Comparison of ENCODE assay signal across 9 mouse cellular contexts in the genomic region with DNA sequence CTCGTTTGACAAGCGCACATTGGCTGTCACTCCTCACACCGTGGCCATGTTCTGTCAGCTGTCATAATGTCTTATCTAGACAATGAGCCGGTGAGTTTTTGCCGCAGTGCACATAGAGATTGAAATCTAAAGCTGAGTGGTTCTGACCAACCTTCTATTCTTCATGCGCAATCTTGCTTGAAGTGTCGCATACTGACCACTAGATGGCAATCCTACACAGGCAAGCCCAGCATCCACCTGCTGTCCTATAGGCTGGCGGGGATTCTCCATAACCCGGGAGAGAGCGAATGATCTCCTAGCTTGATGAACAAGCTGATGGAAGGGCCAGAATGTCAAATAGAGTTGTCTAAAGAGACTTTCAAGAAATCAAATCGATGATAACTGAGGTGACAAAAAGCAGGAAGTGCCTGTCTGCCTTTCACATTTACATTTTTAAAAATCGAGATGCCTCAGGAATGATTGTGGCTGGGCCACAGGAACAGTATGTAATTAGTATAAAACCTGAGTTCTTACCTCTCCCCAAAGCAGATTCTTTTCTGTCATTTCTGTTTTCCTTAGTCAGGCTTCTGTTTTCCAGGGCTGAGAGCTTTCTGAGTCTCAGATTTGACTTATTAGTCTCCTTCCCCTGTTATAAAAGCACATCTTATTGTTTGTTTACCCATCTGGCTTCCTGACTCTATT.
A peak's percentile ranks its signal among the peaks of the same experiment; 100 is the strongest.
DNase-seq lines count a peak whose midpoint lies in the region; ATAC-seq and TF ChIP-seq lines count a peak whose summit lies in the region.
"Had no signal": no experiment of that assay in that cellular context is flagged by ENCODE, and none has a peak within 500 bp of the region (broad histone marks: within the 10 kb centered on the region; RNA-seq: fewer than 3 reads in every experiment).

No protein-coding gene starts in this region.

- no peak for TF ChIP-seq POLR2A in cerebellum, adult 2 months (IDR thresholded peaks at IDR 0.05; ENCODE audit: borderline replicate concordance, insufficient read depth, low read length)

- peak; percentile 31 for DNase-seq in urinary bladder, postnatal 14 days (ENCODE audit: low spot score)
- no peak for DNase-seq in urinary bladder, postnatal 10 days (ENCODE audit: low spot score)
- DNase-seq in cerebellum, adult 2 months = peak; percentile 58 to 63
- peak; percentile 2 to 13 for DNase-seq in kidney, adult 8-10 months
- peak; percentile 64 for DNase-seq in left cerebral cortex, postnatal 4 days
- DNase-seq in neural tube, embryonic 10.5 days (ENCODE audit: extremely low spot score, low spot score) = peak; percentile 36
- DNase-seq in thymus, postnatal 25 days = peak; percentile 6

- intact Hi-C loops in left cerebral cortex, postnatal 4 days (cut with DNase I) = no loop called here

- no peak overlapping the region for H3K4me3 ChIP-seq in cerebellum, adult 2 months (replicated peaks; ENCODE audit: insufficient read depth, low read depth, low read length)
- H3K4me3 ChIP-seq: erythroblast, embryonic 14.5 days had no signal

- no peak overlapping the region for H3K27ac ChIP-seq in cerebellum, adult 2 months (ENCODE audit: insufficient read depth, low read length)

- WGBS in cerebellum, adult 2 months = 11% methylated on average over 12 of the region's 12 CpGs

- H3K27me3 ChIP-seq in cerebellum, adult 2 months (ENCODE audit: control insufficient read depth, insufficient read depth, low read length) = no peaks in the 10 kb centered on the region

- TF ChIP-seq CTCF in cerebellum, adult 2 months (IDR thresholded peaks at IDR 0.05; ENCODE audit: borderline replicate concordance, insufficient read depth, low read depth, low read length) = peak; percentile 91

- peak; percentile 97 for ATAC-seq in frontal cortex, adult (ENCODE audit: low TSS enrichment)

- H3K4me1 ChIP-seq in cerebellum, adult 2 months (ENCODE audit: control insufficient read depth, insufficient read depth, low read length) = no peaks in the 10 kb centered on the region
